Mouse (Mus musculus): ENCODE measurements around the gene Htr3a. TPM values are rescaled to one million over a fixed set of nuclear protein-coding genes. Genes with fewer than 3 reads are reported as not detected.
A peak's percentile ranks its signal among the peaks of the same experiment; 100 is the strongest.

Gene Htr3a
- polyA plus RNA-seq, 1 experiment from 2014 or later: 5.1 TPM

DNA sequence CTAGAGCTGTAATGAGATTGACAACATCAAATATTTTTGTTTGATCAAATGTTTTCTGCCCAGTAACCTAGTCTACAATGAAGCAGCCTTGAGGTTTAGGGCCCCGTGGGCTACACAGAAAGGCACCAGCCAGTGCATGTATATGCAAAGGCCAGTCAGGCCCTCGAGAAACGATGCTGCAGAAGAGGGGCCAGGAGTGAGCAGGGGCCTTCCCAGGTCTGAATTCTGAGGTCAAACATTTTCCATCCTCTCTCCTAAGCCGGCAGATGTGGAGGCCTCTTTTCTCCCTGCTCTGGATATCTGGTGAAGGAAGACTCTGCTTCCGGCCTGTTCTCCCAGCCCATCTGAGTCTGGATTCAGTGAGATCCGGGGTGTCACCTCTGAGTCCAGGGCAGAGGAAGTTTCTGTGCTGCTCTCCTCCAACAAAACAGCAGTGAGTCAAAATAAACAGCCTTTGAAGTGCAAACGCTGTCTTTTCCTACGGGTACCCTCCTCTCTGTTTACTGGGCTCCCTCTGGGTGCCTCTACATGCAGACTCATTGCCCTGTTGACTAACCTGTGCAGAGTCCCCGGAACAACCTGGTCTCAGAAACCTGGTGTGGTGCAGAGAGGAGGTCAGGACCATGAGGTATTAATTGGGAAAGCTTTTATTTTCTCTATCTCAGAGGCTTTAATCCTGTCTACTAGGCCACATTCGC is 50.9 kb downstream of the Htr3a start:
- WGBS: 26% methylated on average over 10 of the region's 10 CpGs
- ATAC-seq: peak; percentile 21; the same call in 1 of the 2 replicates
- no peak overlapping the region for H3K27ac ChIP-seq (ENCODE audit: low read length)
- no peak overlapping the region for H3K9ac ChIP-seq (ENCODE audit: low read depth, low read length)
- no peaks in the 10 kb centered on the region for H3K9me3 ChIP-seq (ENCODE audit: control insufficient read depth, low read length)
- no peaks in the 10 kb centered on the region for H3K27me3 ChIP-seq (replicated peaks; ENCODE audit: control insufficient read depth, insufficient read depth, low read length)
- H3K36me3 ChIP-seq (ENCODE audit: control insufficient read depth, insufficient read depth, low read length): no peaks in the 10 kb centered on the region
- H3K4me3 ChIP-seq (ENCODE audit: low read length): no peak overlapping the region
- no peaks in the 10 kb centered on the region for H3K4me1 ChIP-seq (ENCODE audit: control insufficient read depth, insufficient read depth, low read length)
- no peak overlapping the region for H3K4me2 ChIP-seq (ENCODE audit: low read depth, low read length)

DNA sequence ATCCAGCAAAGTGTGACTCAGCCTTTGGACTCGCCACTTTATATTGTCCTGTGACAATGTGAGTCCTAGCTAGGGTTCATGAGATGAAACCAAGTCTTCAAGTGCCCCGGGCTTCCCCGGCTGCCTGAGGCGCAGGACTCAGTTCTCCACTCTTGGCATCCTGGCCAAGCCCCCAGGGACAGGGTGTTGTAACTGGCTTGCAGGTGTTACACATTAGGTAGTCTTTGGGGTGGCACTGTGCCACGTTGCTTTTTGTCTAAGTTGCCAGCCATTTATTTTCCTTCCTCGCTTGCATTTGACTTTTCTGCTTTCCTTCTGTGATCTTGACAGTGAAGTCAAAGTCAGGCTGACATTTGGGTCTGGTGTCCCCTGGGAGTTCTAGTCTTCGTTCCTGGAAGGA is 53.0 kb downstream of the Htr3a start:
- Histone ChIP-seq H3K9ac (ENCODE audit: low read depth, low read length) (no peak overlapping the region), H3K4me3 (ENCODE audit: low read length) (no peak overlapping the region), H3K36me3 (ENCODE audit: control insufficient read depth, insufficient read depth, low read length) (no peaks in the 10 kb centered on the region), H3K9me3 (ENCODE audit: control insufficient read depth, low read length) (no peaks in the 10 kb centered on the region), H3K27ac (ENCODE audit: low read length) (no peak overlapping the region), H3K4me1 (ENCODE audit: control insufficient read depth, insufficient read depth, low read length) (no peaks in the 10 kb centered on the region), H3K4me2 (ENCODE audit: low read depth, low read length) (no peak overlapping the region), H3K27me3 (replicated peaks; ENCODE audit: control insufficient read depth, insufficient read depth, low read length) (no peaks in the 10 kb centered on the region)
- ATAC-seq: no peak
- WGBS: 76% methylated on average over 7 of the region's 7 CpGs

DNA sequence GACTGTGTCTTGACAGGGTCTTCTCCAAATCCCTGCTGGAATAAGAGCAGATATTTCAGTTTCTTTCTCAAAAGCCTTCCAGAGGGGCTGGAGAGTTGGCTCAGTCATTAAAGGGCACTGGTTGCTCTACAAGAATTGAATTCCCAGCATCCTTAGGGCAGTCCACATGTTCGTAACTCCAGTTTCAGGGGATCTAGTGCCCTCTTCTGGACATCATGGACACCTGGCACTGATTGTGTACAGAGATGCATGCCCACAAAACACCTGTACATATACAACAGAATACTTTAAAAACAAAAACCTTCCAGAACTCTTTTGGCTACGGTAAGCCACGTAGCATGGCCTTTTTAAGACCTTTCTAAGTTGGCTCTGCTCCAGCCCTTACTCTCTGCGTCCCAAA is 54.7 kb downstream of the Htr3a start:
- Histone ChIP-seq H3K4me3 (ENCODE audit: low read length) (no peak overlapping the region), H3K36me3 (ENCODE audit: control insufficient read depth, insufficient read depth, low read length) (no peaks in the 10 kb centered on the region), H3K9ac (ENCODE audit: low read depth, low read length) (no peak overlapping the region), H3K4me2 (ENCODE audit: low read depth, low read length) (no peak overlapping the region), H3K4me1 (ENCODE audit: control insufficient read depth, insufficient read depth, low read length) (no peaks in the 10 kb centered on the region), H3K9me3 (ENCODE audit: control insufficient read depth, low read length) (no peaks in the 10 kb centered on the region), H3K27ac (ENCODE audit: low read length) (no peak overlapping the region), H3K27me3 (replicated peaks; ENCODE audit: control insufficient read depth, insufficient read depth, low read length) (no peaks in the 10 kb centered on the region)
- WGBS: 80% methylated on average over 4 of the region's 4 CpGs
- ATAC-seq: no peak

DNA sequence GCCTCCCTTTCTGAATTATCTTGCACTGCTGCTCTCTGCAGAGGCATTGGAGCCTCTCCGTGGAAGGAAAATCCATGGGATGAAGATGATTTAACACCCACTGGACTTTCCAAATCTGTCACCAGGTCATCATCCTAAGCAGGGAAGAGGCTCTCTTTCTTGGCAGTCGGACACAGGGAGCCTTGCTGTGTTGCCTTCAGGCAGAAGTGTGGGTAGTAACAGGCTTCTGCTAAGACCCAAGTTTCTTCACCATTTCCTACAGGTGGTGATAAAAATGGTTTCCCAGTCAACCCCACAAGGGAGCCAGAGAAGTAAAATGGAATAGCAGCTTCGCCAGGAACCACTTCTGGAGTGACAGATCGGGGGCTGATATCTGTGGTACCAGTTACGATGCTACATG is 61.4 kb downstream of the Htr3a start:
- no peak for ATAC-seq
- WGBS: 90% methylated on average over 5 of the region's 5 CpGs
- Histone ChIP-seq H3K4me2 (ENCODE audit: low read depth, low read length) (no peak overlapping the region), H3K36me3 (ENCODE audit: control insufficient read depth, insufficient read depth, low read length) (no peaks in the 10 kb centered on the region), H3K9me3 (ENCODE audit: control insufficient read depth, low read length) (no peaks in the 10 kb centered on the region), H3K4me1 (ENCODE audit: control insufficient read depth, insufficient read depth, low read length) (no peaks in the 10 kb centered on the region), H3K9ac (ENCODE audit: low read depth, low read length) (no peak overlapping the region), H3K27me3 (replicated peaks; ENCODE audit: control insufficient read depth, insufficient read depth, low read length) (no peaks in the 10 kb centered on the region), H3K27ac (ENCODE audit: low read length) (no peak overlapping the region), H3K4me3 (ENCODE audit: low read length) (no peak overlapping the region)

Other genes with a start within 250 kb of the Htr3a start
- gene Zbtb16, start 74.9 kb downstream of the Htr3a start, polyA plus RNA-seq (2015; fragmentation: Nextera tagmentation; extraction: Ambion mirVana): 1.9 and 2.4 TPM in 2 replicates
- 1.4 TPM in 2 replicates for gene Htr3b, start 53.9 kb upstream of the Htr3a start, polyA plus RNA-seq (2015; fragmentation: Nextera tagmentation; extraction: Ambion mirVana)
- gene Usp28, start 74.3 kb upstream of the Htr3a start, polyA plus RNA-seq (2015; fragmentation: Nextera tagmentation; extraction: Ambion mirVana): 17.1 and 19.6 TPM in 2 replicates
- gene Zw10, start 144.5 kb upstream of the Htr3a start, polyA plus RNA-seq (2015; fragmentation: Nextera tagmentation; extraction: Ambion mirVana): 25.5 and 28.2 TPM in 2 replicates
- gene Tmprss5, start 170.2 kb upstream of the Htr3a start, polyA plus RNA-seq (2015; fragmentation: Nextera tagmentation; extraction: Ambion mirVana): 1.3 and 2.4 TPM in 2 replicates